Mouse (Mus musculus): Measurements from ENCODE around the gene Hsdl2.
"Not testable (repeated sequence)": the region's sequence is repeated elsewhere in the genome, so short reads cannot be mapped to it uniquely, and the experiment has no call there.

The Hsdl2 gene

GRCm38 (mm10) chr4:59565571-59566188 lies 15.7 kb upstream of the Hsdl2 start:
- DNase-seq (ENCODE audit: low spot score) = no peak

DNA sequence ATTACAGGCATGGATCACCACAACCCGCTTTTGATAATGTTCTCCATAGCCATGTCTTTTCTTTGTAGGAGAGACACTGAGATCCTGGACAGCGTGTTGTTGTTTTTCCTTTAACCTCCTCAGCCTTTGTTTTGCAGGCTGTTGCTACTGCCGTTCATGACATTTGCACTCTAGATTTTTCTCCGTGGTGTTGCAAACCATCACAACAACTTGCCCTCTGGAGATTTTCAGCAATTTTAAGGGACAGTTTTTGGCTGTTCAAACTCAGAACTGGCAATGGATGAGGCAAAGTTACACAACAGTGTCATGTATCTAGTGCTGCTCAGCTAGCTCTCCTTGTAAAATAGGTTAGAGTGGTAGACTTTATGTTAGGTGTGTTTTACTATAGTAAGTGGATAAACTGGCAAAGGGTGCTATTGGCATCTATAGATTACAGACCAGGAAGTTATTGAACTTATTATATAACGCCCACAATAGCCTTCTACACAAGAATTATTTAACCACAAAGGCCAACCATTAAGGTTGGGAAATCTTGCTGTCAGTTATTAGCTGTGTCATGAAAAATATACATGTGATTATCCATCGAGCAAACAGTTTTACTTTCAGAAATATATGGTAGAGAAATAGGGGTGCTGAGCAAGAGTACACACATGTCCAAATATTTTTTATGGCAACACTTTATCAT lies 13.6 kb upstream of the Hsdl2 start:
- no peak for DNase-seq (ENCODE audit: low spot score)

DNA sequence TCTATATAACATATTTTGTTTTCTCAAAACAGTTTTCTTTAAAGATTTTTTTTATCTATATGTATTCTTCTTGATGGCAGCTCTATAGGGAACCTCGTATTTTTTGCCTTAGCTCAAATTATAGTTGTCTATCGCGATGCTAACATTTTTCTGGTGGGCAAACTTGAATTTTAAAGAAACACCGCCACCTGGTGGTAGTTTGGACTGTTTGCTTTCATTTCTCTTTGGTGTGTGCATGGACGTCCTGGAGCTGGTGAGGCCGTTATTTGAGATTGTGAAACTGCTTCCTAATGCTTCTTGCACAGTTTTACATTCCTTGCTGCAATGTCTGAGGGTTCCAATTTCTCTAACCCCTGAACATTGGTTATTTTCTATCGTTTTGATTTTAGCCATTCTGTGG lies 11.8 kb upstream of the Hsdl2 start:
- DNase-seq (ENCODE audit: low spot score) = peak; percentile 73

DNA sequence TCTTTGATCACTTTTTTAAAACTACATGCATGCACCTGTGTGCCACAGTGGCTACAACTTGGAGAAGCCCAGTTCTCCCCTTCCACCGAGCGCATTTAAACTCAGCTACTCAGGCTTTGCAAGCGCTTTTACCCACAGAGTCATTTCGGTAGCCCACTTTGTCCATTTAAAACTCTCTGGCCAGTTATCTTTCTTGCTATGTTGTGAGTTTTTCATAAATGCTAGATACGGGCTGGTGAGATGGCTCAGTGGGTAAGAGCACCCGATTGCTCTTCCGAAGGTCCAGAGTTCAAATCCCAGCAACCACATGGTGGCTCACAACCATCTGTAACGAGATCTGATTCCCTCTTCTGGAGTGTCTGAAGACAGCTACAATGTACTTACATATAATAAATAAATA lies 10.8 kb upstream of the Hsdl2 start:
- not testable (repeated sequence) for DNase-seq (ENCODE audit: low spot score)

GRCm38 (mm10) chr4:59572521-59573118 lies 8.7 kb upstream of the Hsdl2 start:
- DNase-seq (ENCODE audit: low spot score) = peak; percentile 71

DNA sequence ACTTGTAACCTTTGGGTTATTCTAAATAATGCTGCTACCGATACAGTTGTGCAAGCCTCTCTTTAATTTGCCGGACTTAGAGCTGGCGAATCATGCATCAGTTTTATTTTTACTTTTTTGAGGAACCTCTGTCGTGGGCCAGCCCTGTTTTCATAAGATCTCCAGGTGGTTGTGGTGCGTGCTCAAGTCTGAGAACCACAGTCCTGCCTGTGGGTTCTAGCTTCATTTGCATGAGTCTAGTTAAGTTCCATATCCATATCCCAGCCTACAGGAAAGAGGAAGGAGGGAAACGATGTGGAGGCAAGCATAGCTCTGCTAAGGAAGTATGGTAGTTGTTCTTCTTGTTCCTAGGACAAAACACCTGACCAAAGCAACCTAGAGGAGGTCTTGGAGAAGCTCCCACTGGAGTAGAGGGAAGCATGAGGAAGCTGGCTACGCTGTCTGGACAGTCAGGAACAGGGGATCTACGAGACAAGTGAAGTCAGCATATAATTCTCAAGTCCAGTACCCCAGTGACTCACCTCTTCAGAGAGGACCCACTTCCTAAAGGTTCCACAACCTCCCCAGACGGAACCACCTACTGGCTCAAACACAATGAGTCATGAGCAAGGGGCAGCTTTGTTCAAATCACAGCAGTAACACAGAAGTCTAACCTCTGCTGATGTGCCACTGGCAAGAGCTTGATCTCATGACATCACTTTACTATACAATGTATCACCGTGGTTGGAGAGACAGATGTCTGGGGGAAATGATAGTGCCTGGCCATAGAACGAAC lies 6.0 kb upstream of the Hsdl2 start:
- no peak for DNase-seq (ENCODE audit: low spot score)

DNA sequence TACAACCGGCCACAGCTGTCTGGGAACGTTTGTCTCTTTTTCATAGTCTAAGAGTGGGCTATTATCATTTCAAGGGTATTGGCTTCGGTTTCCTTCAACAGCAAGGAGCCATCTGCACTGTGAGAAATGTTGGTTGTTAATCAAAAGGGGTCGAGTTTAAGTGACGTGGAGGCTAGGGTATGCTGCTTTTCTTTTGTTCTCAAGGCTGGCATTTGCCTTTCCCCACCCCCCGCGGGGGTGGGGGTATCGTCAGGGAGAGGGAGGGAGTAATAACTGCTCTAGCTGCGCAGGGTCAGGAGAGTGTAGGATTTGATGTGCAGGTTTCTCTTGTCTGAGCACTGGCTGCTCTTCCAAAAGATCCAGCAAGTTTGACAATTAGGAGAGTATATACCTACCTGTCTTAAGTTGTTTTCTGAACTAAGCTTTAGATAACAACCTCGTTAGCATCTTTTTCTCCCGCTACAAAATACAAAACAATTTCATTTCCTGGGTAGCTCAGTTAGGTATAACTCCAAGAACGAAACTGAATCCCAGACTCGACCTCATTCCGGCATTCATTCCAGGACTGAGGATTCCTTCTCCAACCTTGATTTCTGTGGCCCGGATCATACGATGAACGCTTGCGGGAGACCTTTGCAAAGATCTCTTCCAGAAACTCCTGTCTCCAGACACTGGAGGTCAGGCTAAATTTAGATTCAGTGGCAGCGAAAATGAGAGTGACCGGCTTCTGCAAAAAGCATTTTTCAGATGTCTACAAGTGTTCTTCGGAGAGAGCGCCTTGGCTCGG lies 675 bp upstream of the Hsdl2 start:
- no peak for DNase-seq (ENCODE audit: low spot score)

- no peak for DNase-seq (ENCODE audit: low spot score)
Observed at GRCm38 (mm10) chr4:59582186-59582585, 823 bp downstream of the Hsdl2 start.

DNA sequence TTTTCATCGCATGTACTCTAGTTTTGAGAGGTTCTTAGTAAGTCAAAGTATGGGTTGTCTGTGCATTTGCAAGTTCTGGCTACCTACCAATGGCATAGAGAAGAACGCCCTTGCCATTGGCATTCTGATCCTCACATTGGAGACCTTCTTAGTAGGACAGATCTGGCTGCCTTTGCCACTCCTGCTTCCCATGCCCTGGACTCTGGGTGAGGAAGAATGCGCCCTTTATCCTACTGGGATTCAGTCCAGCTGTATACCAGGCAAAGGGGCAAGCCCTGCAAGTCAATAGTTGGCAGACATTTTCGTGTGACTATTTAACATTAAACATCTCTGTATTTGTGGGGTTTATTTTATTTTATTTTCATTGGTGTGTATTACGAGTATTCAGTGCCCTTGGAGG lies 3.7 kb downstream of the Hsdl2 start:
- peak; percentile 67 for DNase-seq (ENCODE audit: low spot score)

DNA sequence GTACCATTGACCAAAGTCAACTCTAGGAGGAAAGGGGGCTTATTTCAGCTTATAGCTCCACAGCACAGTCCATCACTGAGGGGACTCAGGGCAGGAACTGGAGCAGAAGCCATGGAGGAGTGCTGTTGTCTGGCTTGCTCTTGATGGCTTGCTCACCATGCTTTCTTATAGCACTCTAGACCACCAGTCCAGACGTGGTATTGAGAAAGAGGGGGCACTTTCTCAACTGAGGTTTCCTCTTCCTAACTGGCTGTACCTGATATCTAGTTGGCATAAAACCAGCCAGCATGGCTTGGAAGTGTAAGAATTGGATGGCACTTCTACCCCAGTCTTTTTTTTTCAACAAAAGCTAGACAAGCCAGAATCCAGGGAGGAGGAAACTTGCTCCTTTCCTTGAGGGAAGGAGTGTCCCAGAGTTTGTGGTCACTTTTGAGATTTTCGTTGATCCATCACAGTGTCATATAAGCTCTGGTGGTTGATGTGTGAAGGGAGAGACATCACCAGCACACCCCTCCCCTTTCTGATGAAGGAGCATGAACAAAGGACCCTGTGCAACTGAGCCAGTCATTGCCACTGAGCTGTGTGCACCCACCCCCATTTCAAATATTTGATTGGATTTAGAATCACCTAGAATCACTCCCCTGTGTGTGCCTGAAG lies 6.0 kb downstream of the Hsdl2 start:
- DNase-seq (ENCODE audit: low spot score) = no peak

GRCm38 (mm10) chr4:59587872-59588226 lies 6.5 kb downstream of the Hsdl2 start:
- DNase-seq (ENCODE audit: low spot score) = no peak

- no peak for DNase-seq (ENCODE audit: low spot score)
Observed at GRCm38 (mm10) chr4:59594614-59595013, 13.3 kb downstream of the Hsdl2 start.

GRCm38 (mm10) chr4:59596556-59596955 lies 15.2 kb downstream of the Hsdl2 start:
- no peak for DNase-seq (ENCODE audit: low spot score)

DNA sequence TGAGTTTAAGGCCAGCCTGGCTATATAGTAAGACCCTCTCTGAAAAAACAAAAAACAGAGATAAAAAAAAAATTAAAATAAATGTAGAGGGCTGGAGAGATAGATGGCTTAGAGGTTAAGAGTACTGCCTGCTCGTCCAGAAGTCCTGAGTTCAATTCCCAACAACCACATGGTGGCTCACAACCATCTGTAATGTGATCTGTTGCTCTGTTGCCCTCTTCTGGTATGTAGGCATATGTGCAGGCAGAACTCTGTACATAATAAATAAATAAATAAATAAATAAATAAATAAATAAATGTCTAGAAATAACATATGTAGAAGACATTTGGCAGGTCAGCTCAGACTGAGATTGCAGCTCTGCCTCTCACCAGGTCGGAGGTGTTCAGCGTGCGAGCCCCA lies 21.3 kb downstream of the Hsdl2 start:
- no peak for DNase-seq (ENCODE audit: low spot score)

DNA sequence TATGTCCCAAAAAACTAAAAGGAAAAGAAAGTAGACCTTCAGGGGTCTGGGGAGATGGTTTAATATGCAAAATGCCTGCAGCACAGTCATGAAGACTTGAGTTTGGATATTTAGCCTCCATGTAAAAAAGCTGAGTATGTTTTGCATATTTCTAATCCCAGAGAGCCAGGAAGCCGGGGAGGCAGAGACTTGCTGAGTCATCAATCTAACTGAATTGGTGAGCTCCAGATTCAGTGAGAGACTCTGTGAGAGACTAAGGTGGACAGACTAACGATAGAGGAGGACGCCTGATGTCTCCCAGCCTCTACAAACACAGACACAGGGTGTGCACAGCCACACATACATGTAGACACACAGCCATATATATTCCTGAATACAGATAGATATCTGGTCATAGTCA lies 23.5 kb downstream of the Hsdl2 start:
- DNase-seq (ENCODE audit: low spot score) = no peak

DNA sequence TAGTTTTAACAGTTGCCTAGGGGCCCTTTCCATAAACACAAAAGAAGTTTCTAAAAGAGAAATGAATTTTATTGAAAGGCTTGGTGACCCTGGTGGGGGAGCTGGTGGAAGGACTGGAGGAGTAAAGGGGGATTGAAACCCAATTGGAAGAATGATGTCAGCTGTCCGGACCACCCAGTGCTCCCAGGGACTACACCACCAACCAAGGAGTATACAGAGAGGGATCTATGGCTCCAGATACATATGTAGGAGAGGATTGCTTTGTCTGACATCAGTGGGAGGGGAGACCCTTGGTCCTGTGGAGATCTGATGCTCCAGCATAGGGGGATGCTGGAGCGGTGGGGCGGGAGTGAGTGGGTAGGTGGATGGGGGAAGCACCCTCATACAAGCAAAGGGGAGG lies 24.1 kb downstream of the Hsdl2 start:
- DNase-seq (ENCODE audit: low spot score) = no peak

DNA sequence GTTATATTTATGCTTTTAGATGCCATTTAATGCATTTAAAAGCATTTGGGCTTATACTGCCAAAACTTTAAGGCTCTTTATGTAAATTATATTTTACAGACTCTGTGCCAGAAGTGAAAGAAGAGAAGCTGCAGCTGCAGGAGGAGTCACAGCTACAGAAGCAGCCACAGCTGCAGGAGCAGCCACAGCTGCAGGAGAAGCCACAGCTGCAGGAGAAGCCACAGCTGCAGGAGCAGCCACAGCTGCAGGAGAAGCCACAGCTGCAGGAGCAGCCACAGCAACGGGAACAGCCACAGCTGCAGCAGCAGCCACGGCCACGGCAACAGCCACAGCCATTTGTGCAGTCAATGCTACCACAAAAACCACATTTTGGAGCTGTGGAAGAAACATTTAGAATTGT lies 29.0 kb downstream of the Hsdl2 start:
- DNase-seq (ENCODE audit: low spot score) = no peak

- no peak for DNase-seq (ENCODE audit: low spot score)
Observed at GRCm38 (mm10) chr4:59614986-59615385, 33.6 kb downstream of the Hsdl2 start.

GRCm38 (mm10) chr4:59619611-59620245 lies 38.4 kb downstream of the Hsdl2 start:
- no peak for DNase-seq (ENCODE audit: low spot score)

- DNase-seq (ENCODE audit: low spot score) = no peak
Observed at GRCm38 (mm10) chr4:59625676-59625997, 44.3 kb downstream of the Hsdl2 start.
